Mouse (Mus musculus) forebrain, embryonic 10.5 days (tissue): Measurements from ENCODE around the gene Klhl20. TPM values are rescaled to one million over a fixed set of nuclear protein-coding genes. Genes with fewer than 3 reads are reported as not detected.
"Not testable (repeated sequence)": the region's sequence is repeated elsewhere in the genome, so short reads cannot be mapped to it uniquely, and the experiment has no call there.

Experiments
- DNase-seq: peaks from one replicate; pipeline ENCODE4 v3.0.0-alpha.2; 2017; ENCODE audit warnings: low spot score; ENCODE audit errors: extremely low spot score
- H3K27ac ChIP-seq: fragments of 300-500 bp; sonication (generic); 2 replicates; pipeline ENCODE4 v1.5.1; 2016; ENCODE audit warnings: mild to moderate bottlenecking
- H3K27me3 ChIP-seq: fragments of 300-500 bp; sonication (generic); 2 replicates; pipeline ENCODE4 v1.6.1; 2016; ENCODE audit warnings: mild to moderate bottlenecking; ENCODE audit not compliant: poor library complexity, severe bottlenecking
- H3K36me3 ChIP-seq: fragments of 300-500 bp; sonication (generic); replicated peaks from 2 replicates; pipeline ENCODE4 v1.6.1; 2016; ENCODE audit warnings: mild to moderate bottlenecking, moderate library complexity
- H3K4me1 ChIP-seq: fragments of 300-500 bp; sonication (generic); 2 replicates; pipeline ENCODE4 v1.6.1; 2016
- H3K4me3 ChIP-seq: fragments of 300-500 bp; sonication (generic); 2 replicates; pipeline ENCODE4 v1.5.1; 2016; ENCODE audit warnings: mild to moderate bottlenecking, moderate library complexity
- H3K9me3 ChIP-seq: fragments of 300-500 bp; sonication (generic); 2 replicates; pipeline ENCODE4 v1.6.1; 2016; ENCODE audit warnings: mild to moderate bottlenecking, moderate library complexity
- WGBS: fragments of 180-500 bp; shearing (Covaris S2); methylation state at CpG from one replicate; pipeline ENCODE4 v1.1.7; 2016; 5-methylcytosine and 5-hydroxymethylcytosine counted together
- polyA plus RNA-seq: library from polyadenylated mRNA; unstranded; fragments of >200 nt; fragmentation: Nextera tagmentation; extraction: Ambion mirVana; gene quantifications from 2 replicates; pipeline ENCODE4 v1.2.1, GENCODE M21; 2016

The Klhl20 gene
- 14.0 and 15.3 TPM in 2 replicates for polyA plus RNA-seq

GRCm38 (mm10) chr1:161130726-161131664, at the start of gene Klhl20:
Klhl20 (minus strand) TSS chr1:161131511.
- Histone ChIP-seq H3K27me3 (no peaks in the 10 kb centered on the region), H3K27ac (peak within 1 kb of the TSS; percentile 88), H3K4me3 (peak within 1 kb of the TSS; percentile 86), H3K9me3 (no peaks in the 10 kb centered on the region), H3K4me1 (peaks cover 19% of the 10 kb centered on the region), H3K36me3 (peaks cover 9% of the 10 kb centered on the region)
- peak; percentile 93 for DNase-seq
- 4% methylated on average over 41 of the region's 41 CpGs for WGBS

DNA sequence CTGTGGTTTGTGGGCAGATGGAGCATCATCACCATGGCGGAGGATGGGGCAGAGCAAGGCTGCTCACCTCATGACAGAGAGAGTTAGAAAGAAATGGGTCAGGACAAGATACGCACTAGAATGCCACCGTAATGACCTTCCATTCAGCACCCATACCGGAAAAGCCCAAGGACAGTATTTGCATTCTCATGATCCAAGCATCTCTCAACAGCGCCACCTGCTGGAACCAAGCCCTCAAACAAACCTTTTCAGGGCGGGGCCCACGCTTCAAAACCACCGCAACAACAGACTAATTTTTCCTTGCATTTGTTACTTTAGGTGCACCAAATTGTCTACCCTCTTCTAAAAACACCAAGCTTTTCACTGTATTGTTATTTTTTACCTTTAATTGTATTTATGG, 49.4 kb upstream of the Klhl20 start:
- peak; percentile 58 for DNase-seq
- Histone ChIP-seq H3K27me3 (no peaks in the 10 kb centered on the region), H3K9me3 (0 out of 2 replicates have a peak, but pooled peaks cover 4% of the 10 kb centered on the region), H3K4me1 (0 out of 2 replicates have a peak, but pooled peaks cover 4% of the 10 kb centered on the region), H3K4me3 (no peak overlapping the region), H3K36me3 (no peaks in the 10 kb centered on the region), H3K27ac (no peak overlapping the region)
- WGBS: 55% methylated on average over 8 of the region's 8 CpGs

DNA sequence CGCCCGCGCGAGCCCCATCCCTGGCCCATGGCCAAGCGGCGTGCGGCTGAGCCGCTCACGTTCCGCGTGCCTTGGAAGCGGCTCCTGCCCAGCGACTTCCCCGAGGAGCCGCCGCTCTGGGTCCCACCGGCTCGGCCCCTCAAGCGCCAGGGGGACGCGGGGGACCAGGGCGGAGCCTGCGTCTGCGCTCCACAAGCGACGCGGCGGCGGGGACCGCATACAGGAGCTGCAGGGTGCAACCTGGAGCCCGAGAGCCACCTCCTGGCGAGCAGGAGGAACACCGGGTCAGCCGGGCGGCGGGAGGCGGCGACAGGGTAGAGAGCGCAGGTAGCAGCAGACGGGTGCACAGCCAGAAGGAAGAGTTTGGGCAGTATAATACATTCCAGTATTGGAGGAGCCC, 39.3 kb upstream of the Klhl20 start:
- peak overlapping the region; percentile 57 for H3K4me3 ChIP-seq
- WGBS: 1% methylated on average over 40 of the region's 40 CpGs
- peak; percentile 74 for DNase-seq
- no peaks in the 10 kb centered on the region for H3K9me3 ChIP-seq
- H3K27me3 ChIP-seq: peaks cover 52% of the 10 kb centered on the region
- no peaks in the 10 kb centered on the region for H3K36me3 ChIP-seq
- H3K4me1 ChIP-seq: peaks cover 4% of the 10 kb centered on the region; the same call in 1 of the 2 replicates
- peak overlapping the region; percentile 69; the same call in 1 of the 2 replicates for H3K27ac ChIP-seq

GRCm38 (mm10) chr1:161160266-161160665, 29.0 kb upstream of the Klhl20 start:
- Histone ChIP-seq H3K36me3 (no peaks in the 10 kb centered on the region), H3K9me3 (no peaks in the 10 kb centered on the region), H3K4me3 (no peak overlapping the region), H3K27ac (no peak overlapping the region), H3K27me3 (no peaks in the 10 kb centered on the region), H3K4me1 (no peaks in the 10 kb centered on the region)
- DNase-seq: no peak
- WGBS: 70% methylated on average over 4 of the region's 4 CpGs

GRCm38 (mm10) chr1:161159214-161159613, 27.9 kb upstream of the Klhl20 start, which contains the start of gene Tex50:
Tex50 (minus strand) TSS chr1:161159314.
- WGBS: 83% methylated on average over 3 of the region's 3 CpGs
- no peaks in the 10 kb centered on the region for H3K27me3 ChIP-seq

DNA sequence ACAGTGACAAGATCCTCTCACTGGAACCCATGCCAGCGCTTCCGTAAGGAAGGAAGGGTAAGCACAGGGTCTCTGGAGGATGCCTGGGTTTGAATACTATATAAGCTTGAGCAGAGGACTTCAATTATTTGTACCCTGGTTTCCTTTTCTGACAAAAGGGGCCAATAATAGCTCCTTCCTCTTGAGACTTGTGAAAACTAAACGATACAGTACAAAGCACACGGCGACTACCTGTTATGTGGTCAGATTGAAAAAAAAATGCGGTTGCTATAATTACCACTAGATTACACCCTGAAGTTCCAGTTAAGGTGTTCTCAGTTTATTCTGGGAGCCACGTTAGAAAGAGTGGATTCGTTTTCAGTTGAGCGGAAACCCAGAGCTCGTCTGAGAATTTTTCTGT, 25.2 kb upstream of the Klhl20 start:
- Histone ChIP-seq H3K36me3 (no peaks in the 10 kb centered on the region), H3K27me3 (no peaks in the 10 kb centered on the region), H3K4me1 (no peaks in the 10 kb centered on the region), H3K9me3 (no peaks in the 10 kb centered on the region), H3K27ac (no peak overlapping the region), H3K4me3 (no peak overlapping the region)
- DNase-seq: no peak
- 91% methylated on average over 10 of the region's 10 CpGs for WGBS

More at GRCm38 (mm10) chr1:161159214-161159613, 27.9 kb upstream of the Klhl20 start, which contains the start of gene Tex50:
- H3K9me3 ChIP-seq: no peaks in the 10 kb centered on the region
- no peaks in the 10 kb centered on the region for H3K4me1 ChIP-seq
- no peak within 1 kb of the TSS for H3K4me3 ChIP-seq
- DNase-seq: no peak
- no peaks in the 10 kb centered on the region for H3K36me3 ChIP-seq
- no peak within 1 kb of the TSS for H3K27ac ChIP-seq

DNA sequence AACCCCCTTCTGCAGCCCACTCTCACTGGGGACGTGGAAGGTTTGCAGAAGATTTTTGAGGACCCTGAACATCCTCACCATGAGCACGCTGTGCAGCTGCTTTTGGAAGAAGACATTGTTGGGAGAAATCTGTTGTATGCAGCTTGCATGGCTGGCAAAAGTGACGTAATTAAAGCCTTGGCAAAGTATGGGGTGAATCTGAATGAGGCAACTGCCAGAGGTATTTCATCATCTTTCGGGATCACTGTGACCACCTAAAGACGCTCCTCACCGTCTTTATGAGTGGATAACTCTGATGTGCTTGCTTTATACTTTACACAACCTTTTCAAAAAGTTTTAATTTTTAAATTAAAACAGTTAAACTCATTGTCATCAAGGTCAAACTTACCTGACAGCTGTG, 19.8 kb upstream of the Klhl20 start:
- Histone ChIP-seq H3K4me3 (no peak overlapping the region), H3K4me1 (peaks cover 6% of the 10 kb centered on the region), H3K27ac (no peak overlapping the region), H3K27me3 (no peaks in the 10 kb centered on the region), H3K36me3 (no peaks in the 10 kb centered on the region), H3K9me3 (no peaks in the 10 kb centered on the region)
- 75% methylated on average over 6 of the region's 6 CpGs for WGBS
- no peak for DNase-seq

DNA sequence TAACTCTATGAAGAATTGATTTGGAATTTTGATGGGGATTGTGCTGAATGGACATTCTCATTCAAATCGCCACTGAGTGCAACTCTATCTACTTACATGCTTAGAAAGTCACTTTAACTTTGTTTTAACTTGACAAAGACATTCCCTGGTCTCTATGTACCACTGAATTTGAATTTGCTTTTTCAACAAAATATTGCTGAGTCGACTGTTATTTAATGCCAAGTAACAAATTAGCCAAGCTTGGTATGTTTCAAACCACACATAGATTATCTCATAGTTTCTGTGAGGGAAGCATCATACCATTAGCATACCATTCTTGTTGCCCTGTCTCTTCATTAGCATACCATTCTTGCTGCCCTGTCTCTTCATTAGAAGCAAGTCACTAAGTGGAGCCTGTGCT, 16.6 kb upstream of the Klhl20 start:
- H3K4me3 ChIP-seq: no peak overlapping the region
- peaks cover 10% of the 10 kb centered on the region for H3K4me1 ChIP-seq
- no peak for DNase-seq
- no peak overlapping the region for H3K27ac ChIP-seq
- H3K36me3 ChIP-seq: no peaks in the 10 kb centered on the region
- H3K9me3 ChIP-seq: no peaks in the 10 kb centered on the region
- 85% methylated on average over 2 of the region's 2 CpGs for WGBS
- H3K27me3 ChIP-seq: no peaks in the 10 kb centered on the region

DNA sequence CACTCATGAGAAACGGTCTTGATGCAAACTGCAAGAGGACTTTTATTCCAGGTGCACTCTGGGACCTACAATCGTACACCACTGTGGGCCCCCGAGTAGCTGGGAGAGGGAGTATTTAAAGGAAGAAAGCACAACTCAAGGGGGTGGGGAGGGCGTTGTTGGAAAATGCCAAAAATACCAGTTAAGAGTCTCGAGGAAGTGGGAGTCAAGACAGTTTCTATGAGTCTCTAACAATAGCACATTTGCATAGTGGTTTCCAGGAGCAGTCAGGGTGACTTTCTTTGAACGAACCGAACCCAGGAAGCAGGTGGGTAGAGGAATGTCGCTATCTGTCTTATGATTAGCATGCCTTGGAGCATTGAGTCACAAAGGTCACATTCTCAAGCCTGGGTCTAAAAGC, 14.3 kb upstream of the Klhl20 start:
- not testable (repeated sequence) for H3K27me3 ChIP-seq, H3K27ac ChIP-seq, H3K9me3 ChIP-seq, H3K4me3 ChIP-seq, H3K36me3 ChIP-seq, DNase-seq
- peaks cover 15% of the 10 kb centered on the region for H3K4me1 ChIP-seq
- 91% methylated on average over 8 of the region's 8 CpGs for WGBS

GRCm38 (mm10) chr1:161143216-161143615, 11.9 kb upstream of the Klhl20 start:
- Histone ChIP-seq H3K27me3 (peaks cover 6% of the 10 kb centered on the region), H3K9me3 (no peaks in the 10 kb centered on the region), H3K27ac (no peak overlapping the region), H3K36me3 (no peaks in the 10 kb centered on the region), H3K4me1 (peaks cover 10% of the 10 kb centered on the region), H3K4me3 (peak overlapping the region; percentile 57; the same call in 1 of the 2 replicates)
- 92% methylated on average over 7 of the region's 7 CpGs for WGBS
- DNase-seq: no peak

GRCm38 (mm10) chr1:161142531-161143159, 11.3 kb upstream of the Klhl20 start, which contains the start of gene Ankrd45:
Ankrd45 (plus strand) TSS chr1:161142691.
- peak within 1 kb of the TSS; percentile 57 for H3K4me3 ChIP-seq
- DNase-seq: peak; percentile 73
- peak within 1 kb of the TSS; percentile 79 for H3K27ac ChIP-seq
- H3K4me1 ChIP-seq: peaks cover 10% of the 10 kb centered on the region
- WGBS: 3% methylated on average over 33 of the region's 33 CpGs
- H3K9me3 ChIP-seq: no peaks in the 10 kb centered on the region
- no peaks in the 10 kb centered on the region for H3K36me3 ChIP-seq
- H3K27me3 ChIP-seq: peaks cover 6% of the 10 kb centered on the region

- DNase-seq: no peak
- Histone ChIP-seq H3K27me3 (peaks cover 6% of the 10 kb centered on the region), H3K4me1 (peaks cover 10% of the 10 kb centered on the region), H3K9me3 (no peaks in the 10 kb centered on the region), H3K27ac (no peak overlapping the region), H3K36me3 (no peaks in the 10 kb centered on the region), H3K4me3 (no peak overlapping the region)
- 84% methylated on average over 9 of the region's 9 CpGs for WGBS
Measured at GRCm38 (mm10) chr1:161140026-161140762, 8.9 kb upstream of the Klhl20 start.
